ENCODE assay signal across 23 mouse cellular contexts in the genomic region with DNA sequence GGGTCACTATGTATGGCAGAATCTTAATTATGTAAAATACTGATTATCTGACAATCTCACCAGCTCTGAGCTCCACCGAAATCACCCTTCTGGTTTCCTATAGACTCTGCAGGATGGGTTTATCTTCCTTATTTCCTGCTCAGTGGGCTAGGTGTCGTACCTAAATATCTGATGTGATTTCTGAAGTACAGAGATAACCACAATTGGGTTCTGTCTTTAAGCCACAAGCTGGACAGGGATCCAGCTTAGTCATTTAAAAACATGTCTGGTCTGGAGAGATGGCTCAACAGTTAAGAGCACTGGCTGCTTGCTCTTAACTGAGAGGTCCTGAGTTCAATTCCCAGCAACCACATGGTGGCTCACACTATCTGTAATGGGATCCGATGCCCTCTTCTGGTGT. TPM values are rescaled to one million over a fixed set of nuclear protein-coding genes. Genes with fewer than 3 reads are reported as not detected.
"Had no signal": no experiment of that assay in that cellular context is flagged by ENCODE, and none has a peak within 500 bp of the region (broad histone marks: within the 10 kb centered on the region; RNA-seq: fewer than 3 reads in every experiment).

No protein-coding gene starts in this region.

- H3K36me3 ChIP-seq: midbrain, embryonic 13.5 days; midbrain, embryonic 15.5 days; neural tube, embryonic 13.5 days; neural tube, embryonic 15.5 days; stomach, embryonic 15.5 days had no signal

- H3K9me3 ChIP-seq: megakaryocyte, embryonic 14.5 days; midbrain, embryonic 13.5 days; midbrain, embryonic 15.5 days; neural tube, embryonic 13.5 days; neural tube, embryonic 15.5 days; stomach, embryonic 15.5 days had no signal

- DNase-seq: lung, adult 18-20 months; lung, embryonic 14.5 days; lung, postnatal 10 days; lung, postnatal 4 days; right cerebral cortex, postnatal 14 days; thymus, adult 2 months; thymus, postnatal 25 days; thymus, postnatal 4 days had no signal

- H3K4me3 ChIP-seq: megakaryocyte, embryonic 14.5 days; midbrain, embryonic 13.5 days; midbrain, embryonic 15.5 days; myocyte; neural tube, embryonic 13.5 days; neural tube, embryonic 15.5 days; stomach, embryonic 15.5 days had no signal

- H3K27me3 ChIP-seq: megakaryocyte, embryonic 14.5 days; midbrain, embryonic 13.5 days; midbrain, embryonic 15.5 days; neural tube, embryonic 13.5 days; neural tube, embryonic 15.5 days; stomach, embryonic 15.5 days had no signal

- H3K27ac ChIP-seq: midbrain, embryonic 13.5 days; midbrain, embryonic 15.5 days; neural tube, embryonic 13.5 days; neural tube, embryonic 15.5 days; stomach, embryonic 15.5 days; stomach, postnatal 0 days had no signal

- H3K4me2 ChIP-seq: lung, embryonic 14.5 days; midbrain, embryonic 11.5 days; midbrain, embryonic 13.5 days; midbrain, embryonic 15.5 days; neural tube, embryonic 13.5 days; neural tube, embryonic 15.5 days; stomach, embryonic 15.5 days had no signal

- ATAC-seq: midbrain, embryonic 13.5 days; midbrain, embryonic 15.5 days had no signal

- H3K4me1 ChIP-seq: stomach, embryonic 15.5 days had no signal

- H3K9ac ChIP-seq: lung, embryonic 14.5 days; midbrain, embryonic 13.5 days; midbrain, embryonic 15.5 days; neural tube, embryonic 13.5 days; neural tube, embryonic 15.5 days; stomach, embryonic 15.5 days had no signal

RNA-seq across cellular contexts. Expression of gene Gm17364, which starts 16.8 kb away (rescaled TPM):
- polyA plus RNA-seq: liver, embryonic 16.5 days; lung, embryonic 14.5 days; lung, embryonic 16.5 days; midbrain, embryonic 11.5 days; midbrain, embryonic 13.5 days; midbrain, embryonic 15.5 days; myocyte; neural tube, embryonic 11.5 days; neural tube, embryonic 13.5 days; neural tube, embryonic 15.5 days; spleen, adult 2 months; stomach, embryonic 15.5 days; stomach, postnatal 0 days; testis, adult 2 months; thymus, adult 2 months; urinary bladder, adult 2 months had no signal

RNA-seq across cellular contexts. Expression of gene Elovl2, which starts 36.8 kb away (rescaled TPM):
- polyA plus RNA-seq: myocyte had no signal
